Mouse (Mus musculus) adipocyte (in vitro differentiated cells): ENCODE results near the gene Nxn.

Experiments
- DNase-seq: peaks from one replicate; pipeline ENCODE4 v3.0.0-alpha.2; 2016; ENCODE audit warnings: low spot score

Gene Nxn

GRCm38 (mm10) chr11:76298457-76299000, 100.4 kb downstream of the Nxn start:
- no peak for DNase-seq

- DNase-seq = no peak
Measured at GRCm38 (mm10) chr11:76297252-76297651, 101.7 kb downstream of the Nxn start.

GRCm38 (mm10) chr11:76294836-76295235, 104.1 kb downstream of the Nxn start:
- DNase-seq = no peak

- no peak for DNase-seq
Measured at GRCm38 (mm10) chr11:76294078-76294477, 104.9 kb downstream of the Nxn start.

- DNase-seq = no peak
Measured at GRCm38 (mm10) chr11:76292831-76293230, 106.1 kb downstream of the Nxn start.

- DNase-seq = peak; percentile 82
Measured at GRCm38 (mm10) chr11:76292398-76292797, 106.5 kb downstream of the Nxn start.

GRCm38 (mm10) chr11:76291960-76292359, 107.0 kb downstream of the Nxn start:
- DNase-seq = no peak

GRCm38 (mm10) chr11:76290367-76290766, 108.6 kb downstream of the Nxn start:
- no peak for DNase-seq

GRCm38 (mm10) chr11:76288645-76289044, 110.3 kb downstream of the Nxn start:
- no peak for DNase-seq

GRCm38 (mm10) chr11:76287301-76287700, 111.6 kb downstream of the Nxn start:
- no peak for DNase-seq

GRCm38 (mm10) chr11:76286534-76287126, 112.3 kb downstream of the Nxn start:
- DNase-seq = peak; percentile 54

- DNase-seq = peak; percentile 38
Measured at GRCm38 (mm10) chr11:76285431-76286075, 113.4 kb downstream of the Nxn start.

GRCm38 (mm10) chr11:76283841-76284240, 115.1 kb downstream of the Nxn start:
- DNase-seq = no peak

- no peak for DNase-seq
Measured at GRCm38 (mm10) chr11:76279971-76280370, 119.0 kb downstream of the Nxn start.

- DNase-seq = no peak
Measured at GRCm38 (mm10) chr11:76278960-76279852, 119.7 kb downstream of the Nxn start.

GRCm38 (mm10) chr11:76272440-76272839, 126.5 kb downstream of the Nxn start:
- DNase-seq = peak; percentile 56

- no peak for DNase-seq
Measured at GRCm38 (mm10) chr11:76268521-76269065, 130.3 kb downstream of the Nxn start.

- peak; percentile 61 for DNase-seq
Measured at GRCm38 (mm10) chr11:76268001-76268459, 130.9 kb downstream of the Nxn start.

- no peak for DNase-seq
Measured at GRCm38 (mm10) chr11:76267550-76267949, 131.4 kb downstream of the Nxn start.

GRCm38 (mm10) chr11:76262611-76263351, 136.2 kb downstream of the Nxn start:
- DNase-seq = no peak

- DNase-seq = no peak
Measured at GRCm38 (mm10) chr11:76261224-76261623, 137.7 kb downstream of the Nxn start.
